Mouse (Mus musculus) heart, postnatal 0 days (tissue): Measurements from ENCODE around the gene Klf11. TPM values are rescaled to one million over a fixed set of nuclear protein-coding genes. Genes with fewer than 3 reads are reported as not detected.
A peak's percentile ranks its signal among the peaks of the same experiment; 100 is the strongest.
"Not testable (repeated sequence)": the region's sequence is repeated elsewhere in the genome, so short reads cannot be mapped to it uniquely, and the experiment has no call there.

Experiments used
- ATAC-seq: fragments of 200-750 bp; cut with Nextera tagmentation; 2 replicates; pipeline ENCODE4 v1.8.0; 2017; ENCODE audit warnings: low read depth, moderate number of reproducible peaks, moderate library complexity; ENCODE audit not compliant: insufficient read depth
- DNase-seq: peaks from one replicate; pipeline ENCODE4 v3.0.0-alpha.2; 2016; ENCODE audit warnings: low spot score
- H3K27ac ChIP-seq: fragments of 300-500 bp; sonication (generic); 2 replicates; pipeline ENCODE4 v1.5.1; 2014; ENCODE audit warnings: low read depth, mild to moderate bottlenecking
- H3K27me3 ChIP-seq: fragments of 300-500 bp; sonication (generic); 2 replicates; pipeline ENCODE4 v1.6.1; 2014; ENCODE audit warnings: low read length, mixed read lengths; ENCODE audit not compliant: control insufficient read depth, insufficient read depth
- H3K36me3 ChIP-seq: fragments of 300-500 bp; sonication (generic); replicated peaks from 2 replicates; pipeline ENCODE4 v1.6.1; 2014; ENCODE audit warnings: low read length, mixed read lengths; ENCODE audit not compliant: control insufficient read depth, insufficient read depth
- H3K4me1 ChIP-seq: fragments of 300-500 bp; sonication (generic); 2 replicates; pipeline ENCODE4 v1.6.1; 2014; ENCODE audit warnings: antibody characterized with exemption; ENCODE audit not compliant: control insufficient read depth, insufficient read depth
- H3K4me2 ChIP-seq: fragments of 300-500 bp; sonication (generic); 2 replicates; pipeline ENCODE4 v1.6.1; 2014; ENCODE audit warnings: low read depth, mild to moderate bottlenecking, low read length, moderate library complexity
- H3K4me3 ChIP-seq: fragments of 300-500 bp; sonication (generic); 2 replicates; pipeline ENCODE4 v1.5.1; 2014; ENCODE audit warnings: low read depth, low read length
- H3K9ac ChIP-seq: fragments of 300-500 bp; sonication (generic); replicated peaks from 2 replicates; pipeline ENCODE4 v1.6.1; 2014; ENCODE audit warnings: low read depth, low read length, mixed read lengths
- H3K9me3 ChIP-seq: fragments of 300-500 bp; sonication (generic); replicated peaks from 2 replicates; pipeline ENCODE4 v1.6.1; 2016; ENCODE audit warnings: low read length; ENCODE audit not compliant: control insufficient read depth
- CTCF ChIP-seq: IDR thresholded peaks from 2 replicates; pipeline ENCODE4 v1.5.1; 2016; ENCODE audit warnings: antibody characterized with exemption, control low read depth, low read depth
- EP300 ChIP-seq: IDR thresholded peaks from 2 replicates; pipeline ENCODE4 v1.6.1; 2016; ENCODE audit warnings: antibody characterized with exemption, low read depth
- WGBS: fragments of 180-500 bp; shearing (Covaris S2); extraction: QIAGEN DNeasy Blood & Tissue Kit; methylation state at CpG from one replicate; pipeline ENCODE4 v1.1.7; 2014; 5-methylcytosine and 5-hydroxymethylcytosine counted together
- polyA plus RNA-seq: library from polyadenylated mRNA; unstranded; fragments of >200 nt; fragmentation: Nextera tagmentation; extraction: Ambion mirVana; gene quantifications from 2 replicates; pipeline ENCODE4 v1.2.1, GENCODE M21; 2015
- total RNA-seq: library from RNA; depleted of rRNA; stranded (reverse); fragments of >200 nt; gene quantifications from 2 replicates; pipeline ENCODE4 v1.2.3, GENCODE M21; 2014; ENCODE audit warnings: low replicate concordance

The Klf11 gene
- total and polyA plus RNA-seq, 2 experiments from 2014 or later = 16.5 to 45.5 TPM

DNA sequence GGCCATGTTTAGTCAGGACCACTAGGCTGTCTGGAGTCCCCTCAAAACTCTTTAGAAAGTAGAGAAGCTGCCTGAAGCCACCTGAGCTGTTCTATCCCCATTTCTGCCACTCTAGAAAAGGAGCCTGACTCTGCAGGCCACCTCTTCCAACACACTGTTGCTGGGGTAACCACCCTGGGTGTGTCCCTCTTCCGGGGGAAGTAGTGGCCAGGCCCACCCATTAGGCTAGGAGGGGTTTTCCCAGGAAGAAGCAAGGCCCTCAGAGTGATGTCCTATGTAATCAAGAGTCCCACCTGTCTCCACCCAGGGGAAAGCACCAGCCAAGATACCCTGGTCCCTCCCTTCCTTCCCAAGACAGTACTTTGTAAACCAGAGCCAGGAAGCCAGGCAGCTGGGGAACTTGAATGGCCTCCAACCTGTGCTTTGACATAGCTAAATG lies 17.3 kb upstream of the Klf11 start:
- Histone ChIP-seq H3K4me3 (no peak overlapping the region), H3K4me2 (no peak overlapping the region), H3K36me3 (no peaks in the 10 kb centered on the region), H3K27me3 (no peaks in the 10 kb centered on the region), H3K4me1 (peaks cover 19% of the 10 kb centered on the region), H3K27ac (peak overlapping the region; percentile 76), H3K9me3 (no peaks in the 10 kb centered on the region), H3K9ac (no peak overlapping the region)
- DNase-seq = peak; percentile 44
- peak; percentile 32; the same call in 1 of the 2 replicates for ATAC-seq
- WGBS = 73% methylated on average over 1 of the region's 1 CpGs
- no peak for TF ChIP-seq EP300
- no peak for TF ChIP-seq CTCF

- TF ChIP-seq EP300 (no peak), CTCF (no peak)
- peak overlapping the region; percentile 76 for H3K27ac ChIP-seq
- H3K9ac ChIP-seq = no peak overlapping the region
Observed at GRCm38 (mm10) chr12:24634212-24634611, 16.9 kb upstream of the Klf11 start.

DNA sequence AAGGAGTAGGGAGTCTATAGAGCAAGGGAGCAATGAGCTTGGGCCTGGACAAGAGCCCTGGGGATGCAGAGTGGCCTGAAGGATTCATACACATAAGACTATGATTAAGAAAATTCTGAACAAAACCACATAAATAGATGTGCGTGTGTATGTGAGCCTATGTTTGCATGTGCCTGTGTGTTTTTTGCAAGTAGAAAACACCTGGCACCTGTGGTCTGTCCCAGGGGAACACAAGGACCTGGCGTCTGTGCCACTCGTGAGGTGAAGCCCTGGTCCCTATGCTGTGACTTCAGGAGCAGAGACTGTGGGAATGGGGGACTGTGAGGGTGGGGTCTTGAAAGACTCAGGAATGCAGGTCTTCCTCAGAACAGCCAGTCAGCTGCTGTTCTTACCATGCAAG lies 16.4 kb upstream of the Klf11 start:
- DNase-seq (no peak), ATAC-seq (no peak)
- WGBS = 86% methylated on average over 3 of the region's 3 CpGs
- no peak overlapping the region for H3K9ac ChIP-seq
- H3K4me2 ChIP-seq = no peak overlapping the region
- H3K9me3 ChIP-seq = no peaks in the 10 kb centered on the region
- H3K4me1 ChIP-seq = peaks cover 19% of the 10 kb centered on the region
- no peaks in the 10 kb centered on the region for H3K36me3 ChIP-seq
- TF ChIP-seq EP300 (no peak), CTCF (no peak)
- no peak overlapping the region for H3K4me3 ChIP-seq
- H3K27ac ChIP-seq = peak overlapping the region; percentile 76
- no peaks in the 10 kb centered on the region for H3K27me3 ChIP-seq

More at GRCm38 (mm10) chr12:24634212-24634611, 16.9 kb upstream of the Klf11 start:
- 19% methylated on average over 4 of the region's 4 CpGs for WGBS
- DNase-seq (peak; percentile 49), ATAC-seq (peak; percentile 48; the same call in 1 of the 2 replicates)
- Histone ChIP-seq H3K36me3 (no peaks in the 10 kb centered on the region), H3K4me1 (peaks cover 19% of the 10 kb centered on the region), H3K9me3 (no peaks in the 10 kb centered on the region), H3K4me2 (no peak overlapping the region), H3K4me3 (no peak overlapping the region), H3K27me3 (no peaks in the 10 kb centered on the region)

DNA sequence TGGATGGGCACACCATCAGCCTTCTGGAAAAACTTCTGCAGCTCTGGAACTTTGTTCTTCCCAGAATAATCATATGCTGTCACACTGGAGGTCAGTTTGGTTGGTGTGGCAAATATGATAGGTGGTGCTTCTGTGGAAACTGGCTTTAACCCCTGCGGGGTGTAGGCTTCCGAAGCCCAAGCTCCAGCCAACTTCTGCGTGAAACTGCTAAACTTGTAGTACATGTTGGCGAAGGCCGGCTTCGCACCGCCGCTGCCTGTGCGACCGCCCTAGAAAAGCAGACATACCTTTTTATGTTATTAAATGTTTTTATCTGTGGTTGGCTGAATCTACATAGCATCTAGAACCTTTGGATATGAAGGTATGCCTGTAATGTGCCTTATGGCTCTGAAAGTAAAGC lies 12.3 kb upstream of the Klf11 start:
- DNase-seq, H3K36me3 ChIP-seq, H3K4me3 ChIP-seq, ATAC-seq, H3K27me3 ChIP-seq, H3K9me3 ChIP-seq, H3K27ac ChIP-seq, H3K4me2 ChIP-seq, H3K9ac ChIP-seq: not testable (repeated sequence)
- WGBS = 94% methylated on average over 10 of the region's 10 CpGs
- H3K4me1 ChIP-seq = peaks cover 33% of the 10 kb centered on the region

GRCm38 (mm10) chr12:24642370-24642802 lies 8.7 kb upstream of the Klf11 start:
- TF ChIP-seq EP300 (peak; percentile 98), CTCF (peak; percentile 1; the same call in 1 of the 2 replicates)
- Histone ChIP-seq H3K36me3 (no peaks in the 10 kb centered on the region), H3K27ac (peak overlapping the region; percentile 72), H3K9me3 (no peaks in the 10 kb centered on the region), H3K9ac (no peak overlapping the region), H3K4me2 (no peak overlapping the region), H3K27me3 (no peaks in the 10 kb centered on the region), H3K4me1 (peaks cover 29% of the 10 kb centered on the region), H3K4me3 (no peak overlapping the region)
- DNase-seq (peak; percentile 83), ATAC-seq (peak; percentile 89)
- 35% methylated on average over 4 of the region's 4 CpGs for WGBS

DNA sequence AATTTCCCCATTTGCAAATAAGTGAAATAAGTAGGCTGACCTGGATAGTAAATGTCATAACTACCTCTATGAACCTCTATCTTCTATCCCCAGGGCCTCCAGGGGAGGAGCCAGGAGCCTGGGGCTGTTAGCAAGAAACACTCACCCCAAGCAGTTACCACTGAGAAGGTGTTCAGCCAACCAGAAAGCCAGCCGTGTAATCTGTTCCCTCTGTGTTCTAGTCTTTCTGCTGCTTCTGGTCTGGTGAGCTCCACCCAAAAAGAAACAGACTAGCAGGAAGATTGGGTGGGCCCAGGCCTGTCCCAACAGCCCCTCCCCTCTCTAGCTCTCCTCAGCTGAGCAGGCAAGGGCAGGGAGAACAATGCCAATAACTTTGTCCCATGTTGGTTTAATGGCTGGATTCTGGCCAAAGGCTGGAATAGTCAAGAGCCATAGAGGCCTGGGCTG lies 6.9 kb upstream of the Klf11 start:
- Histone ChIP-seq H3K9ac (no peak overlapping the region), H3K9me3 (no peaks in the 10 kb centered on the region), H3K4me3 (no peak overlapping the region), H3K27me3 (no peaks in the 10 kb centered on the region), H3K4me1 (peaks cover 29% of the 10 kb centered on the region), H3K27ac (peak overlapping the region; percentile 62), H3K4me2 (no peak overlapping the region), H3K36me3 (no peaks in the 10 kb centered on the region)
- WGBS = 18% methylated on average over 1 of the region's 1 CpGs
- peak; percentile 57 for ATAC-seq
- TF ChIP-seq CTCF (no peak), EP300 (no peak)
- DNase-seq = peak; percentile 70
